Mouse (Mus musculus) adrenal gland, adult 8-10 months (tissue): Measurements from ENCODE around the gene B020004J07Rik. TPM values are rescaled to one million over a fixed set of nuclear protein-coding genes. Genes with fewer than 3 reads are reported as not detected.
"Not testable (repeated sequence)": the region's sequence is repeated elsewhere in the genome, so short reads cannot be mapped to it uniquely, and the experiment has no call there.

Experiments used
- DNase-seq: peaks from one replicate; pipeline ENCODE4 v3.0.0; 2022
- total RNA-seq, 4 experiments: library from RNA; stranded (reverse); gene quantifications; 2 replicates each; pipeline ENCODE4 v1.2.4; 2022

Gene B020004J07Rik
- not detected for total RNA-seq

GRCm38 (mm10) chr4:101843923-101844322, at the start of gene B020004J07Rik:
TSS of gene B020004J07Rik (minus strand) at chr4:101844023.
- not testable (repeated sequence) for DNase-seq

- DNase-seq, result no peak
Measured at GRCm38 (mm10) chr4:101889377-101889776, 45.6 kb upstream of the B020004J07Rik start.

GRCm38 (mm10) chr4:101883641-101884040, 39.8 kb upstream of the B020004J07Rik start:
- no peak for DNase-seq

- DNase-seq, result not testable (repeated sequence)
Measured at GRCm38 (mm10) chr4:101875687-101876086, 31.9 kb upstream of the B020004J07Rik start.

- DNase-seq, result not testable (repeated sequence)
Measured at GRCm38 (mm10) chr4:101872031-101872430, 28.2 kb upstream of the B020004J07Rik start.

- DNase-seq, result no peak
Measured at GRCm38 (mm10) chr4:101862289-101862688, 18.5 kb upstream of the B020004J07Rik start.

- no peak for DNase-seq
Measured at GRCm38 (mm10) chr4:101860873-101861272, 17.1 kb upstream of the B020004J07Rik start.

GRCm38 (mm10) chr4:101850908-101851307, 7.1 kb upstream of the B020004J07Rik start:
- no peak for DNase-seq

Other genes starting within 250 kb of the B020004J07Rik start
- gene Leprot, start 196.3 kb downstream of the B020004J07Rik start, total RNA-seq, result 10 to 100 TPM; 61.4 to 92.7 (median 75.5) TPM
- 10 to 100 TPM; 15.9 to 17.0 (median 16.9) TPM for gene Lepr, start 126.6 kb downstream of the B020004J07Rik start, total RNA-seq
- not detected for gene C130073F10Rik, start 49.8 kb upstream of the B020004J07Rik start, total RNA-seq
- gene Gm12800, start 65.1 kb upstream of the B020004J07Rik start, total RNA-seq, result not detected
- not detected for gene Gm12794, start 96.4 kb upstream of the B020004J07Rik start, total RNA-seq
- not detected for gene Gm12790, start 137.0 kb upstream of the B020004J07Rik start, total RNA-seq
- not detected for gene Gm12789, start 142.6 kb upstream of the B020004J07Rik start, total RNA-seq
- gene Pde4b, start 243.5 kb upstream of the B020004J07Rik start, total RNA-seq, result 1 to 10 TPM; 4.7 to 7.3 (median 6.0) TPM